Mouse (Mus musculus) cerebellum, adult (tissue): Measurements from ENCODE around the gene Aes.

Experiments
- ATAC-seq: cut with Nextera tagmentation; 2 replicates; pipeline ENCODE4 v1.9.2; 2017; ENCODE audit warnings: mild to moderate bottlenecking, moderate library complexity, mixed read lengths; ENCODE audit not compliant: insufficient number of reproducible peaks, low FRiP score, low TSS enrichment

The Aes gene

GRCm38 (mm10) chr10:81559163-81559626 is at the start of gene Aes:
Gene Aes (plus strand): TSS chr10:81559488.
- ATAC-seq: peak; percentile 46; the same call in 1 of the 2 replicates

DNA sequence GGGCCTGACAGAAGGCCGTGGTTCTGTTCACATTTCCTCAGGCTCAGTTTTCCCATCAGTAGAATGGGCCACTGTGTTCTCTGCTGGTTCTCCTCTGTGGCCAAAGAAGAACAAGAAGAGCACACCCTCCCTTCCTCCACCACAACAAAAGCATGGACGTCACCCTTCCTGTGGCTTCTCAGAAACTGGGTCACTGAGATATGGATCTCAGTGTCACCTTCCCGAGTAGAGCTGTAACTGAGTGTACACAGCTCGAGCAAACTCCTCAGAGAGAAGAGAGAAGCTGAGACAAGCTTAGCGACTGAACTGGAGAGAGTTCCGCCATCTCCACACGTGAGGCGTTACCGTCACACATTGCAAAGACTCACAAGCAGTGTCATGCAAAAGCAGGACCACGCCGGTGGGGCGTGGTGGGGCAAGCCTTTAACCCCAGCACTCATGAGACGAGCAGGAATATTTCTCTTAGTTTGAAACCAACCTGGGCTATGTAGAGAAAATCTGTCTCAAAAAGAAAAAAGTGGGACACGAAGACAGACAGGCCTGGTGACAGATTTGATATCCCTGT is 49.0 kb upstream of the Aes start:
- ATAC-seq: no peak

DNA sequence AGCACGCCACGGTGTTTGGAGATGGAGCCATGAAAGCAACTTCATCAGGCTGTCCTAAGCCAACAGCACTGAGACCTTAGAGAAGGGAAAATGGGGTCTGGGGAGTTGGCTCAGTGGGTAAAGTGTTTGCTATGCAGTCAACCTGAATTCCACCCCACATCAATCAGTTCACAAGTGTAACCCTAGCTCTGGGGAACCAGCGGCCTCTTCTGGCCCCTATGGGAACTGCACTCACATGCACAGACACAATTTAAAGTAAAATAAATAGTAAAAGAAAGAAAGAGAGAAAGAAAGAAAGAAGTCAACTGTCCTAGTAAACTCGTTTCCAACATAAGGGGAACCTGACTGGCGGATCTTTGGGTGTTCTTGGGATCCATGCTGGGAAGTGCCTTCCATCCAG is 45.5 kb upstream of the Aes start:
- no peak for ATAC-seq

- ATAC-seq: no peak
Observed at GRCm38 (mm10) chr10:81517227-81517626, 42.1 kb upstream of the Aes start.

DNA sequence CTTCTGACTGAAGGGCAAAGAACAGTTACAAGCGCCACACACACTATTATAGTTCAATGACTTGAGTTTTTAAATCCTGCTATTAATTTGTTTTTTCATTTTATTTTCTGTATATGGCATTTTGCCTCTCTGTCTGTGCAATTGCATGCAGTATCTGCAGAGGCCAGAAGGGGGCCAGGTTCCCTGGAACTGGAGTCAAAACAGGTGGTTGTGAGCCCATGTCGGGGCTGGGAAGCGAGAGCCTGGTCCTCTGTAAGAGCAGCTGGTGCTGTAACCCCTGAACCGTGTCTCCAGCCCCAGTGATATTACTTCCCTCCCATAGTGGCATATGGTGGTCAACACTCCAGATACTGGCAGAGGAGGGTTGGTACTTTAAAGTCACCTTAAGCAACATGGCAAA is 40.7 kb upstream of the Aes start:
- ATAC-seq: no peak

GRCm38 (mm10) chr10:81519227-81519977 is 39.9 kb upstream of the Aes start:
- no peak for ATAC-seq

DNA sequence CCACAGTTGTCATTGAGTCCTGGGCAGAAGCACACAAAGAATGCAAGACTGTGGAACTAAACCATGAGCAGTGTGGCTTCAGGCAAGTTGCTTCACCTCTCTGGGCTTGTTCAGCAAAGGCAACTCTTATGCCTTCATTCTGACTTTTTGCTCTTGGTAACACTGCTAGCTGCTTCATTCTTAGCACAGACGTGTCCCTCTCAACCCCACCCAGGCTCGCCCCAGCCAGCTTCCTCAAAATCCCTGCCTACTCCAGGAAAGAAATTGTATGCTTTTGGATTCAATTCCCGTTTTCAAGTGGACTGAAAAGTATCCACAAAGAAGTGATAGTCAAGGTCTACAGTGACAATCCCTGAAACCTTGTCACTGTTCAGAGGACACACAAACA is 39.3 kb upstream of the Aes start:
- ATAC-seq: no peak

DNA sequence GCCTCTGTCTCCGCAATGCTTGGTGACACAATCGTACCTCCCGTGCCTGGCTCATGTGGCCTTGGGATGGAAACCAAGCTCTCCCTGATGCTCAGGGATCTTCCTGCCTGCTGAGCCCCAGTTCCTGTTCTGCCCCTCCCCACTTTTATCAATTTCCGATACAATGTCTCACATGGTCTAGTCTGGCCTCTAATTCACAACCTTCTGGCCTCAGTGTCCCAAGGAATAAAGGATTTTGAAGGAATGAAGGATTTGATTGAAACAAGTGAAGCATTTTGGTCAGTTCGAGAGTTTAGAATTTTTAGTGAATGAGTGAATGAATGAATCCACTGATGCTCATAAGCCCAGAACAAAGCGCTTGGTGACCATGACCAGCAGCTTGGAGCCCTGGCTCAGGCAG is 36.1 kb upstream of the Aes start:
- no peak for ATAC-seq

GRCm38 (mm10) chr10:81523570-81523969 is 35.7 kb upstream of the Aes start:
- no peak for ATAC-seq

- ATAC-seq: no peak
Observed at GRCm38 (mm10) chr10:81524051-81524605, 35.2 kb upstream of the Aes start, which contains the start of gene Gna15. Gene Gna15 (minus strand): TSS chr10:81524225.

- no peak for ATAC-seq
Observed at GRCm38 (mm10) chr10:81525017-81525694, 34.1 kb upstream of the Aes start.

- ATAC-seq: no peak
Observed at GRCm38 (mm10) chr10:81526779-81527178, 32.5 kb upstream of the Aes start.

- ATAC-seq: no peak
Observed at GRCm38 (mm10) chr10:81534826-81535225, 24.5 kb upstream of the Aes start.

DNA sequence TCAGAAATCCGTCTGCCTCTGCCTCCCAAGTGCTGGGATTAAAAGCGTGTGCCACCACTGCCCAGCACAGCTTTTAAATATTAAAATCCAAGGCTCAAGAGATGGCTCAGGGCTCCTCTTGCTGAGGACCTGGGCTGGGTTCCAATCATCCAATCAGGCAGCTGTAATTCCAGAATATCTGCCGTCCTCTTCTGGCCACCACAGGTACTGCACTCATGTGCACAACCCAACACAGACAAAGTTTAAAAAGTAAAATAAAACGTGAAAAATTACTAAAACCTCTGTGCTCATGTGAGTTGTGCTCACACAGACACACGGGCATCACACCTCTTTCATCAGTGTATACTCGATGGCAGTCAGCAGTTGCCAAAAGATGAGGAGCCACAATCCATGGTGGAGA is 22.6 kb upstream of the Aes start:
- no peak for ATAC-seq

GRCm38 (mm10) chr10:81537429-81537828 is 21.9 kb upstream of the Aes start:
- ATAC-seq: no peak

DNA sequence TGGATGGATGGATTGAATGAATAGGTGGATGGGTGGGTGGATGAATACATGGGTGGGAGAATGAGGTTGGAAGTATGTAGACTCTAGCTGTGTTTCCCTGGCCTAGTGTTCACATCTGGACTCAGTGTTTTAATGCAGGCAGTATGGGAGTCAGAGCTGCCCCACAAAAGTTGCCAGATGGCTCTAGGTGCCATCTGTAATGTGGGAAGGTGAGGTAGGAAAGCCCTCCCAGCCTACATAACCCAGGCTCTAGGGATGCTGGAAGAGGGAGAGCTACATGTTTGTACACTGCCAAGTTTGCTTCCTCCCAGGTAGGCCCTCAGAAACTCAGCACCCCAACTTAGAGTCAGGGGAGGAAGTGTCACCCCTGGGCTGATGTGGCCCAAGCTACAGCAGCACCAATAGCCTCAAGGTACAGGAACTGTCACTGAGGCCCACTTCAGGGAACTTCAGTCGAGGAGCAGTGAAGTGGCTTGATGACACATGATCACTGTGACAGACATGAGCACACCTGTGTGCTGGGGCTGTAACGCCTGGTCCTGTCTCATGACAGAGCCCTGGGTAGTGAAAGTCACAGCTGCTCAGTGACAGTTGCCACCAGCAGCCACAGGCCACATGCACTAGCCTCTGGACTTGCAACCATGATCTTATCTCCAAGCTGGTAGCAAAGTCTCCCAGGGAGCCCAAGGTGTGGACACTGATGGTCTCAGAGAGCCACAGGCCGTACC is 20.8 kb upstream of the Aes start:
- ATAC-seq: no peak

DNA sequence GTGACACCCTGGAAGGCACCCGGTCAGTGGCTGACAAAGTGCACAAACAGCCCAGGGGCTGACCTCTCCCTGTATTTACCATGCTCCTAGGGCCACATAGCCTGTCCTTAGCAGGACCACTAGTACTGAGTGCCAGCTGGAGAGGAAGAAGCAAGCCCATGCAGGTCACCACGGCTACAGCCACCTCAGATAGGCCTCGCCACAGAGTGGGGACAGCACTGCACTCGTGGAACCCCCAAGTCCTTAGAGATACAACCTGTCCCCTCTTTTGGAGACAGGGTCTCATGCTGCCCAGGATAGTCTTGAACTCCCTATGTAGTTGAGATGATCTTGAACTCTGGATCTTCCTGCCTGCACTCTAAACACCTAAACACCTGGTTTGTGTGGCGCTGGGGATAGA is 17.9 kb upstream of the Aes start:
- ATAC-seq: no peak

DNA sequence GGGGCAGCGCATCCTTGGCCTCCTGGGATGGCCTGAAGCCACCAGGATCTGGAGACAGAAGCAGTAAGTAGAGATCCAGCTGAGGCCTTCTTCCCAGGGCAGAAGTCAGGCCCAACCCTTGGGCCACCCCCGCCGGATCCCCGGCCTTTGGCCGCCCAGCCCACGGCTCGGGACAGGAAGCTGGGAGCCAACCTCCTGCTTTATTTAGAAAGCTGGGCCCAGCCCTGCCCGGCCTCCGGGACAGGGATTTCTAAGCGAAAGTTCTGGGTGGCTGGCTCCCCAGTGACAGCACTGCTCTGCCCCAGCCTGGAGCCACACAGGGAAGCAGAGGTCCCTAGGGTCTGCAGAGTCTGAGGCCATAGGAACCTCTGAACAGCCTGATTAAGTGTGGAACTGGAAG is 17.5 kb upstream of the Aes start:
- ATAC-seq: no peak

DNA sequence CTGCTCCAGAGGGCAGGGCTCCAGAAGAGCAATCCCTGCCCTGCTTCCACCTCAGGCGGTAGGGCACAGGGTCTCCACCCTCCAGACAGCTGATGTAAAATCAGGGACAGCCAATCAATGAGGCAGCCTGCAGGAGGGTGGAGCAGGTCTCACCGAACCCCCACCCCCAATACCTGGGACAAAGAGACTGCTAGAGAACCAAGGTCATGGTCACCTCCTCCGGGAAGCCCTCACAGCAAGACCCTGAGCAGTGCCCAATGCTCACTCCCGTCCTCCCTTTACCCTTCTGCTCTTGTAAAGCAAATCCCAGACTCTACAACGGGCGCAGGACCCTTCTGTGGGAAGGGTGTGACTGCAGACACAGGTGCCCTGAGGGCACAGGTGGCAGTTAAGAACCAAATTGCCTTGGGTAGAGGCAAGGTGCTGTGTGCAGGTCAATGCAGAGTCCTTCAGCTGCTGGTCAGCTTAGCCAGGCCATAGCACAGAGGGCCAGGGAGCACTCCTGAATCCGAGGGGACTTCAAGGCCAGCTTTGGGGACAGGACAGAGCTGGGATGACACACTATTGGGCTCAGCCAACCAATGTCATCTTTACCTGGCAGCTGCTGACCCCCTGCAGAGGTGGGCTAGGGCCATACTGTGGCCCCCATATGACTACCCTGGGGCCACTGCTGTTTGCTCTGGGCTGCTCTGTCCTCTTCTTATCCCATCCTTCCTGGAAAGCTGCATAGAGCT is 16.4 kb upstream of the Aes start:
- no peak for ATAC-seq

DNA sequence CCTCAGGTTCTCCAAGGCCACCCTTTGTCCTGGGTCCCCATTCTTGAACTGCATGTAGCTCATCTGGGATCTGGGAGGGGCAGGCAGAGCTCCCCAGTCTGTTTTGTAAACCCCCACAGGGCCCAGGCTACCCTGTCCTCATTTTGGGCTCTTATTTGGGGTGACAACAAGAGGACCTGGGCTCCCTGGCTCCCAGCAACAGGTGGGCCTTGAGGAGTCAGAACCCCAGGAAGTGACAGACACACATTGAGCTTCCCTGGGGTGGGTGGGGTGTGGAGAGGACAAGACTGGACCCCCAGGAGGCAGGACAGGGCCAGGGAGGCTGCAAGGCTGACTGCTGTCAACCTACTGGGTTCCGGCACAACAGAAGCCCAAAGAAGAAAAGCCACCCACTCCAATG is 15.7 kb upstream of the Aes start:
- ATAC-seq: no peak
